Mouse (Mus musculus) E14TG2a.4 (cell line): ENCODE measurements around the gene Hdac8.

Experiments
- CTCF ChIP-seq: conservative IDR thresholded peaks from 2 replicates; pipeline ENCODE4 v1.5.1; 2014; ENCODE audit warnings: low read length
- POU5F1 ChIP-seq: IDR thresholded peaks from 2 replicates; pipeline ENCODE4 v1.6.1; 2014; ENCODE audit warnings: low read length, borderline replicate concordance

DNA sequence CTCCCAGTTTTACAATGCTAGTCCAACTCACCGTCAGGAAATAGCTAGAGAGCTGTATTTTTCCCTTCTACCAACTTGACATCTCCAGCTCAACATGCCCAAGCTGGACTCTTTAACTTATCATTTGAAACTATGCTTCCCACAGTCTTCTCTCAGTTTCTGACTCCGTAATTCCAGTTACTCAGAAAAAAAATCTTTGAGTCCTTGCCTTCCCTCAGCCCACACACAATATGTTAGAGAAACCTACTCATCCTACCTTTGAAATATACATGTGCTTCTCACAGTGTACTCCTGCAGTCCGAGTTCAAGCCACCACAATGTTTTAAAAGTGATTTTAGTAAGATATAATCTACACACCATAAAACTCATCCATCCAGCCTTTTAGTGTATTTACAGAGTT lies 151.7 kb downstream of the Hdac8 start:
- TF ChIP-seq CTCF: no peak
- no peak for TF ChIP-seq POU5F1
